Mouse (Mus musculus): ENCODE measurements around the gene Gm47996.
"Not testable (repeated sequence)": the region's sequence is repeated elsewhere in the genome, so short reads cannot be mapped to it uniquely, and the experiment has no call there.

Gene Gm47996

DNA sequence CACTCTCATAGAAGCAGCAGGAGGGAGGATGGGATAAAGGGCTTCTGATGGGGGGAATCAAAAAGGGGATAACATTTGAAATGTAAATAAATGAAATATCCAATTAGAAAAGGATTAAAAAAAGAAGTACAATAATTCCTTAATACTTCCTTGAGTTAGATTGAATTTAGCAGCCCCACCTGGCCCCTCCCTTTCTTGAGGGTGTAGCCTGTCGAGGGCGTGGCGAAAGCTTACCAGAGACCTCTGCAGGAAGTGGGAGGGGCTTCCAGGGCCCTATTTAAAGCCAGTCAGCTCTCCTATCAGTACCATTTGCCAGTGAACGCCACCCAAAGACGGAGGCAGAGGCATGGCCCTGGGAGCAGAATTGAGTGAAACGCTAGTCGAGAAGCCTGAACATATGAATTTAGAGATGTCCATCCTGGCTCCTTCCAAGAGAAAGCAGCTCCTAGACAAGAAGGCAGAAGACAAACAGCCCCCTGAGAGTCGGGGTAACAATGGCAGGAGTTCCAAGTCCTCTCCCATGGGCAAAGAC, at the start of gene Gm47996:
TSS of gene Gm47996 (plus strand) at position 308 of the 532 bp plus-strand sequence.
- DNase-seq: not testable (repeated sequence)

DNA sequence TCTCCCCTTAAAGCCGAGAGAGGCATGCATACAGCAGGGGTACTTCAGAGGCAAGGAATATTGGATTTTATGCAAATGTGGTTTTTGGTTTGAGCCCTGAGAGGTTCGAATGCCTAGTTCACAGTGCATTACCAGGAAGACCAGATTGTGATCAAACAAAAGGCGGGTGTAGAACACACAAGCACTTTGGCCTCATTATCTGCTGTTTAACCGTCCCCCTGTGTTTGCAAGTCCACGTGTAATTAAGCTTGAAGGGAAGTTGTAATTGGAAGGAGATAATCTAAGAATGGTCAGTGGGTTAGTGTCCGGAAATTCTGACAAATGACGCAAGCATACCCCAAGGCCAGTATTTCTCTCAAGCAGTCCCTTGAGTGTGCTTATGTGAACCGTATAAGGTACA, 43.9 kb upstream of the Gm47996 start:
- DNase-seq: no peak

DNA sequence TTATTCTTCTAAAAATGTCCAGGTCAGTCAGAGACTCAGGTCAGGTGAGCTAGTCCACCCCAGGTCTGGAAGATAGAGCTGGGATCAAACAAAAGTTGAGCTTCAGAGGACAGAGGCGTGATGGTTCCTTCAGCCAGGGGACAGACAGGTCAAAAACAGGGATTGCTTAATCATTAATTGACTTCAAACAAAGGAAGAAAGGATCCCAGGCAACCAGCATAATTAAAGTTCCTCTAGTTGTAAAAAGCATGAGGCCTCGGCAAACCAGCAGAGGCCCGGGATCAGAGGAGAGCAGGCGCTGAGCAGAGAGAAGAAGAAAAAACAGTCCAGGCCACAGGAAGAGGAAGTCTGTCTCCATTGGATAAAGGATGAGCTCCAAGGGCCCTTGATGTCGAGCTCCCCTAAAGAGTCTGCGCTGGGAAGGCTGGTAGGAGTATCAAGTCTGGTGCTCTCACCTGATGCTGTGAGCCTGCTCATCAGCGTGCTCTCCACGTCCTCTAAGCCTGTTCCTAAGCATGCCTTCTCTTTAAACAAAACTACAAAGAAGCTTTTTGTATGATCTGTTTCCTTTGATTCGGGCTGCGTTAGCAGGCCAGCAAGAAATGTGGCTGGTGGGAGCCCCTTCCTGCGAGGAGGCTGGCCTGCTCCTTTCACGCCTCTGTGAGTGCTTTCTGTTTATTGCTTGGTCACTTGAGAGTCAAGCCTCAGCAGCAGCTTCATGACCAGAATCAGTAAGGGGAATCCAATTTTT, 42.5 kb upstream of the Gm47996 start:
- DNase-seq: peak; percentile 9

DNA sequence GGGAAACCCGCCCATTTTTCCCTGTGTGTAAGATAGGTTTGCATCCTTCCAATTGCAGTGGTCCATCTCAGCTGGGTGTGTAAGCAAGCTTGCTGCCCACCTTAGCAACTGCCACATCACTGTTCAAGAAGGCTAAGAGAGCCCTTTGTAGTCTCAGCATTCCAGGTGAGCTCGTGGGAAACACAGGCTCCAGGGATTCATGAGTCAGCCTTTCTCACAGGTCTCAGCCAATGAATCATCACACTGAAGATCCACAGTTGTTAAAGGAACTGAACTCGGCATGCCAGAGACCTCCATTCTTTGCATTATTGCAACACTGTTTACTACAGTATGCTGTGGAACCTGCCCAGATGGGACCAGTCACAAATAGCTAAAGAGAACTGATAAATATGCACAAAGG, 41.3 kb upstream of the Gm47996 start:
- DNase-seq: no peak

DNA sequence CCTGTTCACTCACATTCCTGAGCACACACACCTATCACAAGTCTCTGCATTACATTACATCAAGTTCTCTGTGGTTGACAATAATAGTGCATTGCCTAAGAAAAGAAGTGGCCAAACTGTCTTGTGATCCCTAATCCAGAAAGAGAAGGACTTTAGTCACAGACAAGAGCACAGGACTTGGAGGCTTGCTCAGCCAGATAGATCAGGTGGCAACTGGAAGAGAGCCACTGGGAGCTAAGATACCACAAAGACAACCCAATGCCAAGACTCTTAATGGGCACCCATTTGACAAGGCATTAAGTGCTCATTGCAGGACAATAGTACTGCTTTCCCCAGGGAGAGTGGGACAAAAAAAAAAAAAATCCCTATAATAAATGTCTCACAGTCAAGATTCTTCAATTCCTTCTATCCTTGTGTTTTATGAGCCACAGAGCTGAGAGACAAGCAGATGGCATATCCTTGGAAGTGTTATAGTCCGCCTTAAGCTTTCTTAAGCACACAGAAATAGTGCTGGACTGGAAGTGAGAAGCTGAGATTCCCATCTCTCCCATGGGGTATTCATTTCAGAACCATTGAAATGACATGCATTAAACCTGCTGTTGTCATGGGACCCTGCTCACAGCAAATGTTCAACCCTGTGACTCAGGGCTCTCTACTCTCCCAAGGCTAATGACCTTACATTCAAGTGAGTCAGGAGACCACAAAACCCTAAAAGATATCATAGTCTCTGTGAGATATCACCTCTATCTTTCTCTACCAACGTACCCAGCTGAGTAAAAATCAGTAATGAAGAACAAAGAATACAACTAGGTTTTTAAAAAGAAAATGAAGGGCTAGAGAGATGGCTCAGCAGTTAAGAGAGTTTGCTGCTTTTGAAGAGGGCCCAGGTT, 38.1 kb upstream of the Gm47996 start:
- DNase-seq: no peak

DNA sequence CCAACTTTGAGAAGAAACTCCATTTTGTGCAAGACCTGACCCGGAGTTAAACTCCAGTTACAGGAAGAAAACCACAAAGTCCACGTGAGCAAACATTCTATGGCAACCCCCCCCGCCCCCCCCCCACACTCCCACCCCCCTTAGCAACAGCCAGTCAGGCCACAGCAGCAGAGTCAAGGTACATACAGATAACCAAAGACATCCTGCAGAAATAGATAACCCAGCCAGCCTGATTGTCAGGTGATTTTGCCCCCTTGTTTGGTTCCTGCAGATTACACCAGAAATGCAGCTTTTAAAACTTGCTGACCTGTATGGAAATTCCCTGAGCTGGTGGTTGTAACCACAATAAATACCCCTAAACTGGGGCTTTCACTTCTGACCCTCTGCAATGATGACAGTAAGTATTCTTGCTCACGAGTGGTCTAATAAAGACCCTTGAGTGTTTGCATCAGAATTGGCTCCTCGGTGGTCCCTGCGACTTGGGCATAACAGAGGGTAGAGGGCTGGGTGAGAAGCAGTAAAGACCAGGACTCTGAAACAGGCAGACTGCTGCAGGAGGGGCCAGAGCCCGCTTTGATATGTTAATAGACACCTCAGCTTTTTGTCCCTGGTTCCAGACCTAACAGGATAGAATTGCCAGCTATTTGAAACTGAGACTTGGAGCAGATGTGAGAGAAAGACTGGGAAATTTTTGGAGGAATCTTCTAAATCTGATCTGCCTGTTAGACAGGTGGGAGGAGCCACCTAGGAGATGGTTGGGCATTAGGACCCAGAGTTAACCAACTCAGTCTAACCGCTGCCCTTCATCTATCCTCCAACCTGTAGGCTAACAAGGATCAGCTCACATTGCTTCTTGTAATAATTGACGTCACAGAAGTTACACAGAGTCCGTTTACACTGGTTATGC, 32.6 kb upstream of the Gm47996 start:
- DNase-seq: no peak

DNA sequence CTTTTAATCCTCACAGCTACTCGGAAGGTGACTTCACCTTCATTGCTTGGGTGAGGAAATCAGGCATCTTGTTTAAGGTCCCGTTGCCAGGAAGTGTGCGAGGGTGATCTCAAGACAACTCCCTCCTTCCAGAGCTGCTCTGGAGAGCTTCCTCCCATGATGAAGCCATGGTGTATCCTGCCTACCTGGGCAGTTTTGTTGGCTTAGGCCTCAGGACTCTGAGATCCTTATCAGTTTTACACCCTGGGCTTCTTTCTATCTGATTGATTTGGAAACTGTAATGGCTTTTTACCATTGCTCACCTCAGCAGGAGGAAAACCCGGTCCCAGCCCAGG, 32.0 kb upstream of the Gm47996 start:
- no peak for DNase-seq

DNA sequence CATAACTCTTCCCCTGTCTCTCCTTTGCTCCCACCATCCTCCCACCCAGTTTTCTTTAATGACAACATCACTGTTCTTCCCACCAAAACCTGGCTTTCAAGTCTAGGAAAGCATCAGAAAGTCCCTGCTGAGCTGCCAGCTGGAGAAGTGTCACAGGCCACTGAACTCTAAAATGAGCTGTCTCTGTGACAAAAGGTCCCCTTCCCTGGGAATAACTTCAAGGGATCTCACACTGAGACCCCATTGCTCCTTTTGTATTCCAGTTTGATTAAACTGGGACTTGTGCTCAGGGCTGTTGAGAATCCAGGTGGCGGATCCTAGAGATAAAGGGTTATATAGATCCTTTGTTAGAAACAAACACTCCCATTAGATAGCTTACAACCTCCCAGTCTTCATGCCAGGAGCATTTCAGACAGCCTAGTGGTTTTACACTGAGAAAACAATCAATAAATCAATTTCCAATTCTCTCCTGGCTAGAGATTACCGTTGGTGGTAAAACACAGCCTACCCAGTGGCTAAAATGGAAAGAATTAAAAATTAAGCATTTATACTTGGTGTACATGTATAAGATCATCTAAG, 31.3 kb upstream of the Gm47996 start:
- no peak for DNase-seq

DNA sequence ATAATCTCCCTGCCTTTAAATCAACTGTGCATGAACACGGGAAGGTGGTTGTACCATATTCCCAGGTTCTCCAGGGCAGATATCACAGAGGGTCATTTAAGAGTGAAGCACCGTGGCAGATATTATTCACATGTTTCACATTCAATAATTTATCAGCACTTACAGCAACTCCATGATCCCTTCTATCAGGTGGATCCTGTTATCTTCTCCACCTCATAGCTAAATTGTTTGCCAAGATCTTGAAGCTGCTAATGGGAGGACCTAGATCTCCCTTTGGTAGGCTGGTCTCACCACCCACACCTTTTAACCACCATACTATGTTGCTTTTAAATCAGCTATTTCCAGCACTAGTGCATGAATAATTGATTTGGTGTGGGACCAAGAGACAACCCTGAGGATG, 29.8 kb upstream of the Gm47996 start:
- DNase-seq: no peak

DNA sequence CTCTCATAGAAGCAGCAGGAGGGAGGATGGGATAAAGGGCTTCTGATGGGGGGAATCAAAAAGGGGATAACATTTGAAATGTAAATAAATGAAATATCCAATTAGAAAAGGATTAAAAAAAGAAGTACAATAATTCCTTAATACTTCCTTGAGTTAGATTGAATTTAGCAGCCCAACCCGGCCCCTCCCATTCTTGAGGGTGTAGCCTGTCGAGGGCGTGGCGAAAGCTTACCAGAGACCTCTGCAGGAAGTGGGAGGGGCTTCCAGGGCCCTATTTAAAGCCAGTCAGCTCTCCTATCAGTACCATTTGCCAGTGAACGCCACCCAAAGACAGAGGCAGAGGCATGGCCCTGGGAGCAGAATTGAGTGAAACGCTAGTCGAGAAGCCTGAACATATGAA, 27.7 kb upstream of the Gm47996 start, which contains the start of gene Gm47985:
TSS of gene Gm47985 (plus strand) at position 272 of the 400 bp plus-strand sequence.
- not testable (repeated sequence) for DNase-seq

DNA sequence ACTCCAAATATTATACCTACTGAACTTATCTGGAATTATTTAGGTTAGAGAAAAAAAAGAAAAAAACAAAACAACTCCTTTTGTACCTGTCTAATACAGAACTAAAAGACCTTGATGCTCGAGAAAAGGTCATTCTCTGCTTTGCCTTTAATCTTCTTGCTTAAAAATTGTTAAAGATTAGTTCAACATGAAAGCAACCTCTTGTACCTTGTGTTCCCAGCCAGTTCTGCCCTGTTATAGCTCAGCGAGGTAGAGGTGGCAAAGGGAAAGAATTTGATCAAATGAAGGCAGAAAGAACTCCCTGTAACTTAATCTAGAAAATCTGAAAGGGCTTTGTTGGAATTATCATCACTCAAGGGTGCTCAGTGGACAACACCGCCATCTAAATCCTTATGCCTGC, 23.7 kb upstream of the Gm47996 start:
- DNase-seq: not testable (repeated sequence)

DNA sequence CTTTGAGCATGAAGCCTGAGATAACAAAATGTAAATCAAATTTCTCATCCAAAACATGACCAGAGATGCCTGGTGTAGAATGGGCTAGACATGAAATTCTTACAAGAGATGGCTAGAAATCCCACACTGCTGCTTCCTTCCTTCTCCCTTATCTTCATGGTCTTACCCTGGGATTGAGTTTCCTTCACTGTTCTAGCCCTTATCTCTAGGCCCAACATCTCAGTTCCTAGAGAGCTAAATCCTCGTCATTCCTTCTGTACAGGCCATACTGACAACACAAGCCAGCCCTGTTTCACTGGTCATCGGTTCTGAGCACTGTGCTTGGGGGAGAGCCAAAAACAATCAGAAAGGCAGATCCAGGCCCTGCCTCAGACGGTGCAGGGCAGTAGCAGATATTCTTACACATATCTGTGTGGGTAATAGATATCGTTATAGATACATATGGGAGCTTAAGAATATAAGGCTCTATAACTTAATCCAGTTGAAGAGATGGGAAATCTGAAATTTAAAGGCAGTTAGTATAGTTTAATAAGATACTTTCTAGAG, 23.0 kb upstream of the Gm47996 start:
- DNase-seq: not testable (repeated sequence)

DNA sequence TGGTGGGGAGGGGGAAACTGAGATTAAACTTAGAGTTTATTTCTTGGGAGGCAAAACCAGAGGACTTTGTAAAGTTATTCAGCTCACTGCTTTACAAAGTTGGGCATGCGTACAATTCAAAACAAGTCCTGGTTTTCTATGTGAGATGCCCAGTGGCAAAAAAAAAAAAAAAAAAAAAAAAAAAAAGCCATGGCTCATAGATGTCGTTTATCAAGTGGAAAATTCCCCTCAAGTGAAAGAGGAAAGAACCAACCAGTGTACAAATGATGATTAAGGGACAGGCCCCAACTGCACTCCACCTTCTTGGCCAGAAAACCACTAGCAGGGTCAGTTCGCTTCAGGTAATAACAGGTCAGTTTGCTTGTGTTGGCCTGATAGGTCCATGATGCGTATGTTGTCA, 21.5 kb upstream of the Gm47996 start:
- DNase-seq: no peak

DNA sequence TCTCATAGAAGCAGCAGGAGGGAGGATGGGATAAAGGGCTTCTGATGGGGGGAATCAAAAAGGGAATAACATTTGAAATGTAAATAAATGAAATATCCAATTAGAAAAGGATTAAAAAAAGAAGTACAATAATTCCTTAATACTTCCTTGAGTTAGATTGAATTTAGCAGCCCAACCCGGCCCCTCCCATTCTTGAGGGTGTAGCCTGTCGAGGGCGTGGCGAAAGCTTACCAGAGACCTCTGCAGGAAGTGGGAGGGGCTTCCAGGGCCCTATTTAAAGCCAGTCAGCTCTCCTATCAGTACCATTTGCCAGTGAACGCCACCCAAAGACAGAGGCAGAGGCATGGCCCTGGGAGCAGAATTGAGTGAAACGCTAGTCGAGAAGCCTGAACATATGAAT, 17.9 kb upstream of the Gm47996 start, which contains the start of gene Gm8947:
TSS of gene Gm8947 (plus strand) at position 302 of the 400 bp plus-strand sequence.
- DNase-seq: not testable (repeated sequence)

DNA sequence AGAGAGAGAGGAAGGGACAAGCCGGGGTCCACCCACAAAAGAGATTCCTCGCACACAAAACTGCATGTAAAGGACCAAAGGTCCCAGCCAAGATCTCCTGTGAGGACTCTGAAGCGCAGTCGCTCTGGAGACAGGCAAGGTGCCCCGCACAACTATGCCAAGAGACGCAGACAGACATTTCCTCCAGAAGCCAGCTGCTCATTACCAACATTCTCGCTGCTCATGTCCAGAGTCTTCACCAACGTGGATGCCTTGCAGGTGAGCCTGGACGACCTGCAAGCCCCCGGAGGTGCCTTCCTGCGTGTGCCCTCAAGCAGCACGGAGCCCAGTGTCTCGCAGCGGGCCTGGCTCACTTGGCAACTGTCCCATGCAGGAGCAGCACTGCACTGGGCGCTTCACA, 17.2 kb upstream of the Gm47996 start:
- DNase-seq: not testable (repeated sequence)

DNA sequence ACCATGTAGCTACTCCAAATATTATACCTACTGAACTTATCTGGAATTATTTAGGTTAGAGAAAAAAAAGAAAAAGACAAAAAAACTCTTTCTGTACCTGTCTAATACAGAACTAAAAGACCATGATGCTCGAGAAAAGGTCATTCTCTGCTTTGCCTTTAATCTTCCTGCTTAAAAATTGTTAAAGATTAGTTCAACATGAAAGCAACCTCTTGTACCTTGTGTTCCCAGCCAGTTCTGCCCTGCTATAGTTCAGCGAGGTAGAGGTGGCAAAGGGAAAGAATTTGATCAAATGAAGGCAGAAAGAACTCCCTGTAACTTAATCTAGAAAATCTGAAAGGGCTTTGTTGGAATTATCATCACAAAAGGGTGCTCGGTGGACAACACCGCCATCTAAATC, 13.9 kb upstream of the Gm47996 start:
- DNase-seq: not testable (repeated sequence)

DNA sequence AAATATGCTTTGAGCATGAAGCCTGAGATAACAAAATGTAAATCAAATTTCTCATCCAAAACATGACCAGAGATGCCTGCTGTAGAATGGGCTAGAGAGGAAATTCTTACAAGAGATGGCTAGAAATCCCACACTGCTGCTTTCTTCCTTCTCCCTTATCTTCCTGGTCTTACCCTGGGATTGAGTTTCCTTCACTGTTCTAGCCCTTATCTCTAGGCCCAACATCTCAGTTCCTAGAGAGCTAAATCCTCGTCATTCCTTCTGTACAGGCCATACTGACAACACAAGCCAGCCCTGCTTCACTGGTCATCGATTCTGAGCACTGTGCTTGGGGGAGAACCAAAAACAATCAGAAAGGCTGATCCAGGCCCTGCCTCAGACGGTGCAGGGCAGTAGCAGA, 13.2 kb upstream of the Gm47996 start:
- not testable (repeated sequence) for DNase-seq

DNA sequence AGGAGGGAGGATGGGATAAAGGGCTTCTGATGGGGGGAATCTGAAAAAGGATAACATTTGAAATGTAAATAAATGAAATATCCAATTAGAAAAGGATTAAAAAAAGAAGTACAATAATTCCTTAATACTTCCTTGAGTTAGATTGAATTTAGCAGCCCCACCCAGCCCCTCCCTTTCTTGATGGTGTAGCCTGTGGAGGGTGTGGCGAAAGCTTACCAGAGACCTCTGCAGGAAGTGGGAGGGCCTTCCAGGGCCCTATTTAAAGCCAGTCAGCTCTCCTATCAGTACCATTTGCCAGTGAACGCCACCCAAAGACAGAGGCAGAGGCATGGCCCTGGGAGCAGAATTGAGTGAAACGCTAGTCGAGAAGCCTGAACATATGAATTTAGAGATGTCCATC, 11.8 kb upstream of the Gm47996 start, which contains the start of gene Gm47995:
TSS of gene Gm47995 (plus strand) at position 329 of the 400 bp plus-strand sequence.
- not testable (repeated sequence) for DNase-seq

DNA sequence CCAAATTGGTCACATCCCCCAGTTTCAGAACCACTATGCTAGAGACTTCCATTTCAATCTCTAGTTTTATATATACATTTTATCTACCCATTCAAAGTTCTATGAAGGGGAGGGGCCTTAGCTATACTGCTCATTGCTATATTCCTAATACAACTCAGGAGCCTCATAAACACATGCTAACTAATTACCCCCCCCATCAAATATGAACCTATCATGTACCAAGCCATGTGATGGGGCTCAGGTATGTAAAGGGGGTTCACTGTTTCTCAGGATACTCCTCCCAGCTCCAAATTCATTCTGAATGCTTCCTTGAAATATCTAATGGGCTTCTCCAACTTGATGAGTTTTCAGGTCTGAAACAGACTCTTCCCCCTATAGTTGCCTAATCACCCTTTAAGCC, 9.3 kb upstream of the Gm47996 start:
- DNase-seq: not testable (repeated sequence)

DNA sequence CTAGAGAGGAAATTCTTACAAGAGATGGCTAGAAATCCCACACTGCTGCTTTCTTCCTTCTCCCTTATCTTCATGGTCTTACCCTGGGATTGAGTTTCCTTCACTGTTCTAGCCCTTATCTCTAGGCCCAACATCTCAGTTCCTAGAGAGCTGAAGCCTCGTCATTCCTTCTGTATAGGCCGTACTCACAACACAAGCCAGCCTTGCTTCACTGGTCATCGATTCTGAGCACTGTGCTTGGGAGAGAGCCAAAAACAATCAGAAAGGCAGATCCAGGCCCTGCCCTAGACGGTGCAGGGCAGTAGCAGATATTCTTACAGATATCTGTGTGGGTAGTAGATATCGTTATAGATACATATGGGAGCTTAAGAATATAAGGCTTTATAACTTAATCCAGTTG, 7.2 kb upstream of the Gm47996 start:
- DNase-seq: not testable (repeated sequence)

DNA sequence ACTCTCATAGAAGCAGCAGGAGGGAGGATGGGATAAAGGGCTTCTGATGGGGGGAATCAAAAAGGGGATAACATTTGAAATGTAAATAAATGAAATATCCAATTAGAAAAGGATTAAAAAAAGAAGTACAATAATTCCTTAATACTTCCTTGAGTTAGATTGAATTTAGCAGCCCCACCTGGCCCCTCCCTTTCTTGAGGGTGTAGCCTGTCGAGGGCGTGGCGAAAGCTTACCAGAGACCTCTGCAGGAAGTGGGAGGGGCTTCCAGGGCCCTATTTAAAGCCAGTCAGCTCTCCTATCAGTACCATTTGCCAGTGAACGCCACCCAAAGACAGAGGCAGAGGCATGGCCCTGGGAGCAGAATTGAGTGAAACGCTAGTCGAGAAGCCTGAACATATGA, 6.1 kb upstream of the Gm47996 start, which contains the start of gene 3110040M04Rik:
TSS of gene 3110040M04Rik (plus strand) at position 304 of the 400 bp plus-strand sequence.
- DNase-seq: not testable (repeated sequence)

DNA sequence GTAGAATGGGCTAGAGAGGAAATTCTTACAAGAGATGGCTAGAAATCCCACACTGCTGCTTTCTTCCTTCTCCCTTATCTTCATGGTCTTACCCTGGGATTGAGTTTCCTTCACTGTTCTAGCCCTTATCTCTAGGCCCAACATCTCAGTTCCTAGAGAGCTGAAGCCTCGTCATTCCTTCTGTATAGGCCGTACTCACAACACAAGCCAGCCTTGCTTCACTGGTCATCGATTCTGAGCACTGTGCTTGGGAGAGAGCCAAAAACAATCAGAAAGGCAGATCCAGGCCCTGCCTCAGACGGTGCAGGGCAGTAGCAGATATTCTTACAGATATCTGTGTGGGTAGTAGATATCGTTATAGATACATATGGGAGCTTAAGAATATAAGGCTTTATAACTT, 1.4 kb upstream of the Gm47996 start:
- not testable (repeated sequence) for DNase-seq

Measured in cerebellum, adult 9-11 months (tissue).